Mouse (Mus musculus) erythroblast, embryonic 14.5 days (primary cell): ENCODE results near the gene Olfr1367.

Source experiments
- GATA1 ChIP-seq: IDR thresholded peaks from 2 replicates; pipeline ENCODE4 v1.6.1; 2012; ENCODE audit warnings: low read length, inconsistent platforms, mixed read lengths
- TAL1 ChIP-seq: IDR thresholded peaks from 3 replicates; pipeline ENCODE4 v1.6.1; 2012; ENCODE audit warnings: low read length, inconsistent platforms, mixed read lengths

- TF ChIP-seq GATA1 (no peak), TAL1 (no peak)
These were observed 17.0 kb downstream of the Olfr1367 start for GRCm38 (mm10) chr13:21363719-21364118.
